31 mouse cellular contexts compared by ENCODE assay signal in genomic region chr2:112526933-112527332, GRCm38 (mm10). TPM values are rescaled to one million over a fixed set of nuclear protein-coding genes. Genes with fewer than 3 reads are reported as not detected.
DNase-seq lines count a peak whose midpoint lies in the region; ATAC-seq and TF ChIP-seq lines count a peak whose summit lies in the region.
"Had no signal": no experiment of that assay in that cellular context is flagged by ENCODE, and none has a peak within 500 bp of the region (broad histone marks: within the 10 kb centered on the region; RNA-seq: fewer than 3 reads in every experiment).

No protein-coding gene starts in this region.

- no peaks in the 10 kb centered on the region for H3K36me3 ChIP-seq in forebrain, postnatal 0 days (ENCODE audit: insufficient read depth)
- H3K36me3 ChIP-seq in forebrain, embryonic 10.5 days (replicated peaks) = no peaks in the 10 kb centered on the region
- H3K36me3 ChIP-seq in intestine, postnatal 0 days (ENCODE audit: control insufficient read depth, insufficient read depth) = no peaks in the 10 kb centered on the region
- no peaks in the 10 kb centered on the region for H3K36me3 ChIP-seq in intestine, embryonic 15.5 days
- no peaks in the 10 kb centered on the region for H3K36me3 ChIP-seq in midbrain, postnatal 0 days (ENCODE audit: insufficient read depth, low read length)
- no peaks in the 10 kb centered on the region for H3K36me3 ChIP-seq in midbrain, embryonic 11.5 days (ENCODE audit: control insufficient read depth, insufficient read depth, low read length)
- H3K36me3 ChIP-seq: embryonic facial prominence, embryonic 13.5 days; heart, embryonic 12.5 days; limb, embryonic 15.5 days had no signal

- H3K9ac ChIP-seq in forebrain, postnatal 0 days = no peak overlapping the region
- H3K9ac ChIP-seq in intestine, postnatal 0 days (ENCODE audit: low read depth, low read length) = no peak overlapping the region
- no peak overlapping the region for H3K9ac ChIP-seq in intestine, embryonic 15.5 days
- H3K9ac ChIP-seq in midbrain, postnatal 0 days (replicated peaks; ENCODE audit: low read length, poor library complexity, severe bottlenecking) = no peak overlapping the region
- no peak overlapping the region for H3K9ac ChIP-seq in midbrain, embryonic 11.5 days (ENCODE audit: low read length)
- H3K9ac ChIP-seq: embryonic facial prominence, embryonic 13.5 days; heart, embryonic 12.5 days; limb, embryonic 15.5 days; liver, embryonic 14.5 days; lung, embryonic 14.5 days had no signal

- no peak overlapping the region for H3K4me3 ChIP-seq in forebrain, postnatal 0 days (ENCODE audit: low read depth, low read length)
- H3K4me3 ChIP-seq in forebrain, embryonic 10.5 days = no peak overlapping the region
- H3K4me3 ChIP-seq in intestine, postnatal 0 days (ENCODE audit: low read depth, low read length) = no peak overlapping the region
- no peak overlapping the region for H3K4me3 ChIP-seq in intestine, embryonic 15.5 days (replicated peaks)
- no peak overlapping the region for H3K4me3 ChIP-seq in midbrain, postnatal 0 days (ENCODE audit: low read depth, low read length)
- no peak overlapping the region for H3K4me3 ChIP-seq in midbrain, embryonic 11.5 days (ENCODE audit: low read depth, low read length)
- H3K4me3 ChIP-seq: embryonic facial prominence, embryonic 13.5 days; erythroblast, embryonic 14.5 days; heart, embryonic 12.5 days; limb, embryonic 15.5 days; megakaryocyte, embryonic 14.5 days had no signal

- TF ChIP-seq CTCF in forebrain, postnatal 0 days (IDR thresholded peaks at IDR 0.05; ENCODE audit: low read depth) = peak; percentile 44
- 0 out of 2 replicates have a peak, but pooled peaks have one; percentile 11 for TF ChIP-seq CTCF in intestine, postnatal 0 days (IDR thresholded peaks at IDR 0.05; ENCODE audit: low read depth)
- peak; percentile 63 for TF ChIP-seq CTCF in midbrain, postnatal 0 days (IDR thresholded peaks at IDR 0.05)

- no peak overlapping the region for H3K4me2 ChIP-seq in forebrain, postnatal 0 days (ENCODE audit: low read depth)
- no peak overlapping the region for H3K4me2 ChIP-seq in intestine, postnatal 0 days (replicated peaks; ENCODE audit: low read depth)
- no peak overlapping the region for H3K4me2 ChIP-seq in intestine, embryonic 15.5 days (replicated peaks)
- no peak overlapping the region for H3K4me2 ChIP-seq in midbrain, postnatal 0 days (ENCODE audit: low read depth, low read length, poor library complexity, severe bottlenecking)
- H3K4me2 ChIP-seq in midbrain, embryonic 11.5 days = no peak overlapping the region
- H3K4me2 ChIP-seq: embryonic facial prominence, embryonic 13.5 days; heart, embryonic 12.5 days; limb, embryonic 15.5 days; lung, embryonic 14.5 days had no signal

- H3K27me3 ChIP-seq in forebrain, postnatal 0 days (ENCODE audit: insufficient read depth, low read length) = no peaks in the 10 kb centered on the region
- H3K27me3 ChIP-seq in forebrain, embryonic 10.5 days (ENCODE audit: poor library complexity, severe bottlenecking) = no peaks in the 10 kb centered on the region
- H3K27me3 ChIP-seq in intestine, postnatal 0 days (replicated peaks; ENCODE audit: control insufficient read depth, insufficient read depth, low read length) = no peaks in the 10 kb centered on the region
- no peaks in the 10 kb centered on the region for H3K27me3 ChIP-seq in intestine, embryonic 15.5 days (replicated peaks)
- no peaks in the 10 kb centered on the region for H3K27me3 ChIP-seq in midbrain, postnatal 0 days (ENCODE audit: insufficient read depth, low read length)
- no peaks in the 10 kb centered on the region for H3K27me3 ChIP-seq in midbrain, embryonic 11.5 days (ENCODE audit: control insufficient read depth, insufficient read depth, low read length)
- H3K27me3 ChIP-seq: embryonic facial prominence, embryonic 13.5 days; heart, embryonic 12.5 days; limb, embryonic 15.5 days; megakaryocyte, embryonic 14.5 days had no signal

- H3K9me3 ChIP-seq in forebrain, postnatal 0 days (ENCODE audit: low read length) = no peaks in the 10 kb centered on the region
- no peaks in the 10 kb centered on the region for H3K9me3 ChIP-seq in forebrain, embryonic 10.5 days
- 0 out of 2 replicates have a peak, but pooled peaks cover 3% of the 10 kb centered on the region for H3K9me3 ChIP-seq in intestine, postnatal 0 days (ENCODE audit: control insufficient read depth)
- H3K9me3 ChIP-seq in intestine, embryonic 15.5 days = no peaks in the 10 kb centered on the region
- H3K9me3 ChIP-seq in midbrain, postnatal 0 days (ENCODE audit: low read length) = no peaks in the 10 kb centered on the region
- H3K9me3 ChIP-seq in midbrain, embryonic 11.5 days (ENCODE audit: control insufficient read depth, low read length) = no peaks in the 10 kb centered on the region
- H3K9me3 ChIP-seq: embryonic facial prominence, embryonic 13.5 days; heart, embryonic 12.5 days; limb, embryonic 15.5 days had no signal

- no peak overlapping the region for H3K27ac ChIP-seq in forebrain, postnatal 0 days (ENCODE audit: low read depth, low read length)
- no peak overlapping the region for H3K27ac ChIP-seq in forebrain, embryonic 10.5 days
- no peak overlapping the region for H3K27ac ChIP-seq in intestine, postnatal 0 days (ENCODE audit: low read depth, low read length)
- no peak overlapping the region for H3K27ac ChIP-seq in intestine, embryonic 15.5 days
- H3K27ac ChIP-seq in midbrain, postnatal 0 days (ENCODE audit: low read depth, low read length) = no peak overlapping the region
- no peak overlapping the region for H3K27ac ChIP-seq in midbrain, embryonic 11.5 days (ENCODE audit: low read depth, low read length)
- H3K27ac ChIP-seq: embryonic facial prominence, embryonic 13.5 days; limb, embryonic 15.5 days; liver, embryonic 14.5 days had no signal

- peak; percentile 76 for ATAC-seq in forebrain, postnatal 0 days
- ATAC-seq in intestine, postnatal 0 days = no peak
- no peak for ATAC-seq in intestine, embryonic 15.5 days
- no peak for ATAC-seq in midbrain, postnatal 0 days (ENCODE audit: low FRiP score)
- no peak for ATAC-seq in midbrain, embryonic 11.5 days (ENCODE audit: low FRiP score)
- ATAC-seq: activated CD4-positive, CD25-positive, alpha-beta regulatory T cell, adult 4 months had no signal

- peak; percentile 18 for DNase-seq in forebrain, postnatal 0 days
- DNase-seq in forebrain, embryonic 10.5 days (ENCODE audit: extremely low spot score, low spot score) = no peak
- peak; percentile 33 for DNase-seq in midbrain, postnatal 0 days (ENCODE audit: low spot score)
- no peak for DNase-seq in midbrain, embryonic 11.5 days (ENCODE audit: low spot score, missing footprints)
- DNase-seq in right cerebral cortex, postnatal 4 days = no peak
- DNase-seq: adrenal gland, adult 8-10 months; B cell, adult 2 months; cerebellum, adult 18-20 months; cerebellum, postnatal 14 days; embryo, embryonic 11 days; heart, postnatal 14 days; kidney, postnatal 36 days; left cerebral cortex, postnatal 4 days; lung, embryonic 14.5 days had no signal

- H3K4me1 ChIP-seq in forebrain, postnatal 0 days (ENCODE audit: insufficient read depth) = no peaks in the 10 kb centered on the region
- H3K4me1 ChIP-seq in forebrain, embryonic 10.5 days = no peaks in the 10 kb centered on the region
- no peaks in the 10 kb centered on the region for H3K4me1 ChIP-seq in intestine, postnatal 0 days (replicated peaks; ENCODE audit: control insufficient read depth, insufficient read depth, low read length)
- H3K4me1 ChIP-seq in intestine, embryonic 15.5 days (replicated peaks) = no peaks in the 10 kb centered on the region
- no peaks in the 10 kb centered on the region for H3K4me1 ChIP-seq in midbrain, postnatal 0 days (ENCODE audit: insufficient read depth, low read length)
- no peaks in the 10 kb centered on the region for H3K4me1 ChIP-seq in midbrain, embryonic 11.5 days (ENCODE audit: control insufficient read depth, insufficient read depth, low read length)
- H3K4me1 ChIP-seq: embryonic facial prominence, embryonic 13.5 days; heart, embryonic 12.5 days; limb, embryonic 15.5 days had no signal

- 84% methylated on average over 3 of the region's 3 CpGs for WGBS in forebrain, postnatal 0 days
- WGBS in forebrain, embryonic 10.5 days = 91% methylated on average over 3 of the region's 3 CpGs
- WGBS in intestine, postnatal 0 days = 87% methylated on average over 3 of the region's 3 CpGs
- WGBS in intestine, embryonic 15.5 days = 95% methylated on average over 3 of the region's 3 CpGs
- WGBS in midbrain, postnatal 0 days = 89% methylated on average over 3 of the region's 3 CpGs
- 81% methylated on average over 3 of the region's 3 CpGs for WGBS in midbrain, embryonic 11.5 days

RNA-seq across cellular contexts. Expression of gene Aven, which starts 34.2 kb away (rescaled TPM):
- 4.3 and 4.6 TPM in 2 replicates for total RNA-seq in forebrain, postnatal 0 days (2014; rRNA removed)
- 1.9 and 3.2 TPM in 2 replicates for polyA plus RNA-seq in forebrain, postnatal 0 days (2015; fragmentation: Nextera tagmentation; extraction: Ambion mirVana)
- 6.2 and 6.7 TPM in 2 replicates for polyA plus RNA-seq in forebrain, embryonic 10.5 days (2016; fragmentation: Nextera tagmentation; extraction: Ambion mirVana)
- polyA plus RNA-seq in intestine, postnatal 0 days (2015; fragmentation: Nextera tagmentation; extraction: Ambion mirVana) = 5.0 and 5.9 TPM in 2 replicates
- 8.4 and 11.9 TPM in 2 replicates for polyA plus RNA-seq in intestine, embryonic 15.5 days (2015; fragmentation: Nextera tagmentation; extraction: Ambion mirVana)
- 6.7 and 8.9 TPM in 2 replicates for total RNA-seq in midbrain, postnatal 0 days (2014; rRNA removed)
- polyA plus RNA-seq in midbrain, postnatal 0 days (2015; fragmentation: Nextera tagmentation; extraction: Ambion mirVana) = 2.8 and 3.5 TPM in 2 replicates
- polyA plus RNA-seq in midbrain, embryonic 11.5 days (2014; fragmentation: Nextera tagmentation; extraction: Ambion mirVana) = 6.7 and 6.9 TPM in 2 replicates

RNA-seq across cellular contexts. Expression of gene Chrm5, which starts 46.4 kb away (rescaled TPM):
- 3.8 and 4.7 TPM in 2 replicates for total RNA-seq in forebrain, postnatal 0 days (2014; rRNA removed)
- 1.2 and 2.7 TPM in 2 replicates for polyA plus RNA-seq in forebrain, postnatal 0 days (2015; fragmentation: Nextera tagmentation; extraction: Ambion mirVana)
- polyA plus RNA-seq in forebrain, embryonic 10.5 days (2016; fragmentation: Nextera tagmentation; extraction: Ambion mirVana) = 0.09 TPM in 1 of 2 replicates, not detected in the other
- not detected in 2 replicates for polyA plus RNA-seq in intestine, postnatal 0 days (2015; fragmentation: Nextera tagmentation; extraction: Ambion mirVana)
- polyA plus RNA-seq in intestine, embryonic 15.5 days (2015; fragmentation: Nextera tagmentation; extraction: Ambion mirVana) = 0.09 TPM in 1 of 2 replicates, not detected in the other
- total RNA-seq in midbrain, postnatal 0 days (2014; rRNA removed) = 7.6 and 7.7 TPM in 2 replicates
- 2.7 and 3.1 TPM in 2 replicates for polyA plus RNA-seq in midbrain, postnatal 0 days (2015; fragmentation: Nextera tagmentation; extraction: Ambion mirVana)
- polyA plus RNA-seq in midbrain, embryonic 11.5 days (2014; fragmentation: Nextera tagmentation; extraction: Ambion mirVana) = not detected in 2 replicates
- total RNA-seq: adrenal gland, adult 8-10 months; gastrocnemius, adult 8-10 months; heart, postnatal 14 days; MEL; monocyte, adult 5-6 weeks; neutrophil, adult 5-6 weeks had no signal
- polyA plus RNA-seq: activated CD4-positive, CD25-positive, alpha-beta regulatory T cell, adult 4 months; embryonic facial prominence, embryonic 13.5 days; erythroblast, embryonic 14.5 days; gonadal fat pad, adult 2 months; heart, embryonic 12.5 days; intestine, embryonic 14.5 days; liver, embryonic 14.5 days; lung, embryonic 14.5 days; small intestine, adult 2 months; thymus, postnatal 0 days had no signal

Comparison
In these comparisons a context has a peak if more than half of its experiments do, and no peak if none do; other contexts are left out.
1. DNase-seq: peak in forebrain, postnatal 0 days (single experiment) and midbrain, postnatal 0 days (single experiment); none in forebrain, embryonic 10.5 days (single experiment), midbrain, embryonic 11.5 days (single experiment) and right cerebral cortex, postnatal 4 days (single experiment).
2. CTCF ChIP-seq: peak in every context shown above with its lines; median percentile 63 in midbrain, postnatal 0 days; 44 in forebrain, postnatal 0 days; 11 in intestine, postnatal 0 days.